Mouse (Mus musculus) C2C12 (cell line): Measurements from ENCODE around the gene 4930539E08Rik. TPM values are rescaled to one million over a fixed set of nuclear protein-coding genes. Genes with fewer than 3 reads are reported as not detected.
A peak's percentile ranks its signal among the peaks of the same experiment; 100 is the strongest.

Source experiments
- H3K27me3 ChIP-seq: one replicate; pipeline ENCODE4 v1.6.1; 2011; ENCODE audit not compliant: control insufficient read depth, insufficient read depth, insufficient read length
- H3K36me3 ChIP-seq: one replicate; pipeline ENCODE4 v1.6.1; 2011; ENCODE audit not compliant: control insufficient read depth, insufficient read depth
- H3K4me3 ChIP-seq: one replicate; pipeline ENCODE4 v1.5.1; 2011; ENCODE audit warnings: mild to moderate bottlenecking, control low read depth; ENCODE audit not compliant: poor library complexity, insufficient read depth, severe bottlenecking
- H3K79me2 ChIP-seq: one replicate; pipeline ENCODE4 v1.6.1; 2011; ENCODE audit not compliant: control insufficient read depth, insufficient read depth
- H3K79me3 ChIP-seq: one replicate; pipeline ENCODE4 v1.6.1; 2011; ENCODE audit warnings: low read depth, control low read depth
- H3ac ChIP-seq: one replicate; pipeline ENCODE3; 2011; ENCODE audit warnings: low read depth; ENCODE audit not compliant: control insufficient read depth, insufficient read length
- CEBPB ChIP-seq: IDR thresholded peaks from one replicate; pipeline ENCODE4 v1.6.1; 2011; ENCODE audit warnings: low read depth, mild to moderate bottlenecking, control low read depth, moderate library complexity
- CTCF ChIP-seq: IDR thresholded peaks from one replicate; pipeline ENCODE4 v1.5.1; 2011; ENCODE audit not compliant: control insufficient read depth, insufficient read depth, insufficient read length
- FOSL1 ChIP-seq: IDR thresholded peaks from one replicate; pipeline ENCODE4 v1.8.0; 2011; ENCODE audit warnings: mild to moderate bottlenecking, low read length; ENCODE audit not compliant: poor library complexity, insufficient read depth, severe bottlenecking
- MAX ChIP-seq: IDR thresholded peaks from one replicate; pipeline ENCODE4 v1.6.1; 2011; ENCODE audit warnings: mild to moderate bottlenecking, control low read depth
- MYOD1 ChIP-seq: IDR thresholded peaks from one replicate; pipeline ENCODE4 v1.6.1; 2011; ENCODE audit warnings: low read depth; ENCODE audit not compliant: control insufficient read depth, insufficient read length
- MYOG ChIP-seq: IDR thresholded peaks from one replicate; pipeline ENCODE4 v1.6.1; 2011; ENCODE audit not compliant: control insufficient read depth, insufficient read length; ENCODE audit errors: extremely low read depth
- USF1 ChIP-seq: IDR thresholded peaks from one replicate; pipeline ENCODE4 v1.6.1; 2011; ENCODE audit warnings: low read depth, mild to moderate bottlenecking, control low read depth, moderate library complexity
- polyA plus RNA-seq: library from polyadenylated mRNA; unstranded; fragments of >200 nt; fragmentation: generic; extraction: Trizol; gene quantifications from one replicate; pipeline ENCODE4 v1.2.1, GENCODE M21; 2012; ENCODE audit warnings: missing spikeins

Gene 4930539E08Rik
- polyA plus RNA-seq, 1 experiment: 0.01 TPM

DNA sequence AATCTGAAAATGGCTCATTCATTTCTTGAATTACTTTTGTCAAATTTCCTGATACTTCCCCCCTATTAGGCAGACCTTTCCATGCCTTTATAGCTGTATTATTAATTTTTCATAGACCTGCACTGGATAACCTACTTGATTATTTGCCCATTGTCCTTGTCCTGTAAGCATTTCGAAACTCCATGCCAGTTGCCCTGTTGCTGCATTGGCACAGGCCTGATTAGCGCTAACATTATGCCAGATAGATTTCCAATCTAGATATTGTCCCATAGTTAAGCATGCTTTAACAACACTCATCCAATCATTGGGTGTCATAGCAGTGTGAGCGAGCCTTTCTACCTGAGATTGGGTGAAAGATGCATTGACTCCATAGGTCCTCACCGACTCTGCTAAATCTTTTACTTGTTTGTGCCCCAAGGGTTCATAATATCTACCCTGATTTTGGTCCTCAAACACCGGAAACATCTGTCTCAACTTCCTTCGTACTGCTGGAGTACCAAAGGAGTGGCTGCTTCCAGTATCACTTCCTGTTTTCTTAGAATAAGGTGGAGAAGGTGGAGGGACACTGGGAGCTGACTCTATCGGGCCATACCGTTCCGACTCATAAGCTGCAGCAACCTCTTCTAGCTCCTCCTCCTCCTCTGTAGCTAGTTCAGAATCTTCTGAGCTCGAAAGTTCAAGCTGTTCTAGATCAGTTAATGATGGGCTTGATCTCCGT lies 20.9 kb downstream of the 4930539E08Rik start:
- Histone ChIP-seq H3K79me2 (no peaks in the 10 kb centered on the region), H3K79me3 (no peaks in the 10 kb centered on the region)
- TF ChIP-seq MYOD1 (no peak), USF1 (no peak), MYOG (no peak), FOSL1 (no peak), CTCF (no peak), CEBPB (no peak), MAX (no peak)

DNA sequence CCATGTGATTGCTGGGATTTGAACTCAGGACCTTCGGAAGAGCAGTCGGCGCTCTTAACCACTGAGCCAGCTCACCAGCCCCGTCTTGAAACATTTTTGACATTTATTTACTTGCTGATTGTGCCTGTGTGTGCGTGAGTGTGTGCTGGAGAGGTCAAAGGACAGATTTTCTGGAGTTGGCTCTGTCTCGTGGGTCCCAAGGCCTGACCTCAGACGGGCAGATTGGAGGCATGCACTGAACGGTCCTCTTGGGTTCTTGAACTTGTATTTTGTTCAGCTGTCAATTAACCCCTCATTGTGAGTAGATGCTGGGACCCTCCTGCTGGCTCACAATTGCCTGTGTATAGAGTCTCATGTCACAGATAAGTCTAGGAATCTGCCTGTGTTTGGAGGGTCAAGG lies 28.9 kb downstream of the 4930539E08Rik start:
- Histone ChIP-seq H3K79me2 (no peaks in the 10 kb centered on the region), H3ac (no peak overlapping the region), H3K4me3 (no peak overlapping the region), H3K27me3 (peaks cover 8% of the 10 kb centered on the region), H3K36me3 (no peaks in the 10 kb centered on the region), H3K79me3 (no peaks in the 10 kb centered on the region)
- TF ChIP-seq MYOG (no peak), CEBPB (no peak), CTCF (no peak), MAX (no peak), FOSL1 (no peak), USF1 (no peak), MYOD1 (no peak)

More for the DNA sequence above, 20.9 kb downstream of the 4930539E08Rik start:
- H3K36me3 ChIP-seq: no peaks in the 10 kb centered on the region
- no peak overlapping the region for H3K4me3 ChIP-seq
- H3ac ChIP-seq: no peak overlapping the region
- H3K27me3 ChIP-seq: no peaks in the 10 kb centered on the region

DNA sequence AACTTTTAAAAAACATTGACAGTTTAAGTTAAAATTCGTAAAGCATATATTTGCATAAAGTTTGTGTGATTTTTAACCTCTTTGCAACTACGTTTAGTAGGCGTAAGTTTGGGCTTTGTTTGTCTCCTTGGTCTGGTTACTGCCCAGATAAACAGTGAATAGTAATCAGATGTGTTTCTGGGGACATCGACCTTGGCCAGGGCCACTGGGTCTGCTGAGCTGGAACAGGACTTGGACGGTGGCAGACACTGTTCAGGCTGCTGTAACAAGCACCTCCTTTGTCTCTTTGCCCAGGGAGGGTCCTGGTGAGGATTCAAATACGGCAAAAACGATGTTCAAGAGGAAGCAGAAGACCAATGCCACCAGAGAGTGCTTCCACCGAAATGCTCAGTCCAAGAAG lies 29.9 kb downstream of the 4930539E08Rik start:
- H3K27me3 ChIP-seq: peaks cover 8% of the 10 kb centered on the region
- no peaks in the 10 kb centered on the region for H3K79me2 ChIP-seq
- H3ac ChIP-seq: no peak overlapping the region
- TF ChIP-seq CTCF (no peak), MAX (no peak), CEBPB (no peak)
- no peak overlapping the region for H3K4me3 ChIP-seq
- H3K79me3 ChIP-seq: no peaks in the 10 kb centered on the region
- no peaks in the 10 kb centered on the region for H3K36me3 ChIP-seq

DNA sequence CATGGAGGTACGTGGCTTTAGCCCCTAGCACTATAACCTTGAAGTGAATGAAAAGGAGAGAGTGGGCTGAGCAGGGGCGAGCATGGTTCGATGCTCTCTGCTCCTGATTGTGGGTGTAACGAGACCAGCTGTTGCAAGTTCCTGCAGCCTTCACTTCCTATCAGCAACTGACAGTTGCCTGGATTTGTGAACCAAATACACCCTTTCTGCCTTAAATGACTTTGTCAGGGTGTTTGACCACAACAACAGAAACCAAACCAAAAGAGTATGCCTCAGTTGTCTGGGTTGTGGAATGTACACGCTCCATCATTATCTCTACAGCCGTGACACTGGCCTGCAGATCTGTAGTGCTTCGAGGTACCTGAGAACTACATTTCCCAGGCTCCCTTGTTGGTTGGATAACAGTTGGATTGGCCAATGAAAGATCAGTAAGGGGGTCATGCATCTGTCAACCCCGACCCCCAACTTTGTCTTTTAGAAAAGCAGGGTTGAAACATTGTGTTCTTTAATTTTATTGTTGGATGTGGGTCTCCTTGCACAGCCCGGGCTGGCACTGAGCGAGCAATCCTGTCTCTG lies 31.1 kb downstream of the 4930539E08Rik start:
- no peak for TF ChIP-seq USF1
- TF ChIP-seq CTCF: no peak
- TF ChIP-seq MYOD1: no peak
- TF ChIP-seq FOSL1: no peak
- no peak for TF ChIP-seq MYOG
- TF ChIP-seq CEBPB: no peak
- TF ChIP-seq MAX: no peak
- peaks cover 8% of the 10 kb centered on the region for H3K27me3 ChIP-seq
- no peak overlapping the region for H3K4me3 ChIP-seq
- H3ac ChIP-seq: no peak overlapping the region
- H3K36me3 ChIP-seq: no peaks in the 10 kb centered on the region
- no peaks in the 10 kb centered on the region for H3K79me2 ChIP-seq
- no peaks in the 10 kb centered on the region for H3K79me3 ChIP-seq

DNA sequence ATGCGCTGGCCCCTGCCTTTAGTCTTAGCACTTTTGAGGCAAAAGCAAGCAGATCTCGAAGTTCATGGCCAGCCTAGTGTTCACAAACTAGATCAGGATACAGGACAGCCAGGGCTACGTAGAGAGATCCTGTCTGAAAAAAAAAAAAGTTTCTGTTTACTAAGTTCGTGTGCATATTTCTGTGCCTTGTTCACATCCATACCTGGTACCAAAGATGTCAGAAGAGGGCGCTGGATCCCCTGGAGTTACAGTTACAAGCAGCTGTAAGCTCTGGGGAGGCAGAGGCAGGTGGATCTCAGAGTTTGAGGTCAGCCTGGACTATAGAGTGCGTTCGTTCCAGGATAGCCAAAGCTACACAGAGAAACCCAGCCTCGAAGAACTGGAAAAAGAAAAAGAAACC lies 32.3 kb downstream of the 4930539E08Rik start:
- Histone ChIP-seq H3K79me3 (no peaks in the 10 kb centered on the region), H3ac (no peak overlapping the region), H3K36me3 (no peaks in the 10 kb centered on the region), H3K4me3 (no peak overlapping the region), H3K27me3 (peaks cover 4% of the 10 kb centered on the region), H3K79me2 (no peaks in the 10 kb centered on the region)
- no peak for TF ChIP-seq MAX
- no peak for TF ChIP-seq CEBPB
- no peak for TF ChIP-seq FOSL1
- TF ChIP-seq MYOG: no peak
- TF ChIP-seq CTCF: no peak
- no peak for TF ChIP-seq MYOD1
- no peak for TF ChIP-seq USF1

DNA sequence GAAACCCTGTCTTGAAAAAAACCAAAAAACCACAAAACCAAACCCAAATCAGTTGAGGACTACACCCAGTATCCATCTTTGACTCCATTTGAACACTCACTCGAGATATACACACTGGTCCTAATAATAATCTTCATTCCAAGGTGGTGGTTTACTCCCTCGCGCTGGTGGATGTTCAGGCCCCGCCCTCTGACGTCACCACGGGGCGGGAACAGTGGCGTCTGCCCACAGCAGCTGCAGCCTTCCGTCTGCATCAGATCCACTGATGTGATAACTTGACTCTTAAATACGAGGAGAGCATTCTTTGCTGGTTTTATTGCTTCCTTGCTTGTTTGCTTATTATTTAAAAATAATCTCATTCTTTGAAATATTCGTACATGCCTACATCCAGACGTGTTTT lies 32.8 kb downstream of the 4930539E08Rik start:
- no peak overlapping the region for H3ac ChIP-seq
- H3K79me2 ChIP-seq: no peaks in the 10 kb centered on the region
- no peaks in the 10 kb centered on the region for H3K79me3 ChIP-seq
- TF ChIP-seq MYOD1 (peak; percentile 78), MYOG (no peak)
- no peaks in the 10 kb centered on the region for H3K36me3 ChIP-seq
- H3K4me3 ChIP-seq: no peak overlapping the region
- H3K27me3 ChIP-seq: peaks cover 4% of the 10 kb centered on the region
